Mouse (Mus musculus) forebrain, embryonic 11.5 days (tissue): ENCODE data around the gene Tmprss9. TPM values are rescaled to one million over a fixed set of nuclear protein-coding genes. Genes with fewer than 3 reads are reported as not detected.

Experiments used
- ATAC-seq: fragments of 200-750 bp; cut with Nextera tagmentation; replicated peaks from 2 replicates; pipeline ENCODE4 v1.8.0; 2017; ENCODE audit warnings: moderate TSS enrichment; ENCODE audit not compliant: low FRiP score
- DNase-seq: peaks from one replicate; pipeline ENCODE4 v3.0.0-alpha.2; 2017; ENCODE audit warnings: low spot score
- H3K27ac ChIP-seq: fragments of 300-500 bp; sonication (generic); 2 replicates; pipeline ENCODE4 v1.5.1; 2014; ENCODE audit warnings: low read depth, low read length
- H3K27me3 ChIP-seq: fragments of 300-500 bp; sonication (generic); 2 replicates; pipeline ENCODE4 v1.6.1; 2014; ENCODE audit warnings: mild to moderate bottlenecking, low read length, mixed read lengths; ENCODE audit not compliant: control insufficient read depth, insufficient read depth
- H3K36me3 ChIP-seq: fragments of 300-500 bp; sonication (generic); 2 replicates; pipeline ENCODE4 v1.6.1; 2014; ENCODE audit warnings: mild to moderate bottlenecking, low read length, moderate library complexity, mixed read lengths; ENCODE audit not compliant: control insufficient read depth, insufficient read depth
- H3K4me1 ChIP-seq: fragments of 300-500 bp; sonication (generic); replicated peaks from 2 replicates; pipeline ENCODE4 v1.6.1; 2014; ENCODE audit warnings: low read length, mixed read lengths; ENCODE audit not compliant: control insufficient read depth, insufficient read depth
- H3K4me2 ChIP-seq: fragments of 300-500 bp; sonication (generic); 2 replicates; pipeline ENCODE4 v1.6.1; 2014; ENCODE audit warnings: low read depth, mild to moderate bottlenecking, low read length, moderate library complexity, mixed read lengths; ENCODE audit not compliant: severe bottlenecking
- H3K4me3 ChIP-seq: fragments of 300-500 bp; sonication (generic); 2 replicates; pipeline ENCODE4 v1.5.1; 2014; ENCODE audit warnings: low read depth, low read length
- H3K9ac ChIP-seq: fragments of 300-500 bp; sonication (generic); 2 replicates; pipeline ENCODE4 v1.6.1; 2014; ENCODE audit warnings: low read length
- H3K9me3 ChIP-seq: fragments of 300-500 bp; sonication (generic); 2 replicates; pipeline ENCODE4 v1.6.1; 2016; ENCODE audit warnings: low read length, mixed read lengths; ENCODE audit not compliant: control insufficient read depth
- WGBS: fragments of 180-500 bp; shearing (Covaris S2); extraction: QIAGEN DNeasy Blood & Tissue Kit; methylation state at CpG from one replicate; pipeline ENCODE4 v1.1.7; 2014; 5-methylcytosine and 5-hydroxymethylcytosine counted together
- polyA plus RNA-seq: library from polyadenylated mRNA; unstranded; fragments of >200 nt; fragmentation: Nextera tagmentation; extraction: Ambion mirVana; gene quantifications from 2 replicates; pipeline ENCODE4 v1.2.1, GENCODE M21; 2014

The Tmprss9 gene
- polyA plus RNA-seq, 1 experiment from 2014 or later: 0.08 TPM

DNA sequence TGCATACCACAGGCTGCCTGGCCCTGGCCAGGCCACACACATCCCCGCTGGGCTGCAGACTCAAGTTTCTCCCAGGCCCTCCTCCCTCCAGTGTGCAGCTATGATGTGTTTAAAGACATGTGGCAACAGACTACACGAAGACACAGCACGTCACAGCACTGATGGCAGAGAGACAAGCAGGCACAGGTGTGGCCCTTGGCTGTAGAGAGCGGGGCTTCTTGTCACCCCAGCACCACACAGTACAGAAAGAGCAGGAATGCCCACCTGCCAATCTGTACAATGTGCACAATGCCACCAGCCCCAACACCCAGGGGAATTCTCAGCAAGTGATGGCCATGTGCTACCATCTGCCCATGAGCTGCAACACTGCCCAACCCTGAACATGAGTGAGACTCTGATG lies 39.7 kb downstream of the Tmprss9 start:
- DNase-seq (no peak), ATAC-seq (no peak)
- H3K9me3 ChIP-seq: no peaks in the 10 kb centered on the region
- no peak overlapping the region for H3K4me2 ChIP-seq
- no peak overlapping the region for H3K4me3 ChIP-seq
- H3K4me1 ChIP-seq: no peaks in the 10 kb centered on the region
- H3K27me3 ChIP-seq: no peaks in the 10 kb centered on the region
- peaks cover 9% of the 10 kb centered on the region for H3K36me3 ChIP-seq
- 97% methylated on average over 4 of the region's 4 CpGs for WGBS
- H3K9ac ChIP-seq: no peak overlapping the region
- H3K27ac ChIP-seq: no peak overlapping the region

DNA sequence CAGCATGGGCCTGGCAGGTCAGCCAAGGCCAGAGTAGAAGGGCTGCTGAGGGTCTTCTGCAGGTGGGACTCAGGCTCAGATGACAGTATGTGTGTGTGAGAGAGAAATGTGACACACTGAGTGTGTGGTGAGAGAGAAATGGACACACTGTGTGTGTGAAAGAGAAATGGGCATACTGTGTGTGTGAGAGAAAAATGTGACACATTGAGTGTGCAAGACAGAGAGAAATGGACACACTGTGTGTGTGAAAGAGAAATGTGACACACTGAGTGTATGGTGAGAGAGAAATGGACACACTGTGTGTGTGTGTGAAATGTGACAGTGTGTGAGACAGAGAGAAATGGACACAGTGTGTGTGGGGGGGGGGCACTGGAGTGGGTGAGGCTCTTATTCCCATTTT lies 40.2 kb downstream of the Tmprss9 start:
- no peak for DNase-seq
- Histone ChIP-seq H3K27me3 (no peaks in the 10 kb centered on the region), H3K9me3 (no peaks in the 10 kb centered on the region), H3K4me3 (no peak overlapping the region), H3K27ac (no peak overlapping the region), H3K4me2 (no peak overlapping the region), H3K9ac (no peak overlapping the region), H3K4me1 (no peaks in the 10 kb centered on the region), H3K36me3 (peaks cover 7% of the 10 kb centered on the region)
- no peak for ATAC-seq

- ATAC-seq (no peak), DNase-seq (no peak)
- H3K27ac ChIP-seq: no peak overlapping the region
- no peak overlapping the region for H3K4me2 ChIP-seq
- H3K9me3 ChIP-seq: no peaks in the 10 kb centered on the region
- peaks cover 5% of the 10 kb centered on the region for H3K4me1 ChIP-seq
- H3K9ac ChIP-seq: no peak overlapping the region
- no peaks in the 10 kb centered on the region; the same call in 1 of the 2 replicates for H3K36me3 ChIP-seq
- 91% methylated on average over 7 of the region's 8 CpGs for WGBS
- no peaks in the 10 kb centered on the region for H3K27me3 ChIP-seq
- H3K4me3 ChIP-seq: no peak overlapping the region
These were observed 41.8 kb downstream of the Tmprss9 start for GRCm38 (mm10) chr10:80913364-80914011.

GRCm38 (mm10) chr10:80914253-80914656 lies 42.6 kb downstream of the Tmprss9 start:
- no peak overlapping the region for H3K27ac ChIP-seq
- no peak overlapping the region for H3K9ac ChIP-seq
- 88% methylated on average over 5 of the region's 5 CpGs for WGBS
- ATAC-seq (no peak), DNase-seq (no peak)
- peaks cover 7% of the 10 kb centered on the region for H3K4me1 ChIP-seq
- no peaks in the 10 kb centered on the region for H3K27me3 ChIP-seq
- H3K4me3 ChIP-seq: no peak overlapping the region
- H3K9me3 ChIP-seq: no peaks in the 10 kb centered on the region
- H3K4me2 ChIP-seq: no peak overlapping the region
- no peaks in the 10 kb centered on the region; the same call in 1 of the 2 replicates for H3K36me3 ChIP-seq

GRCm38 (mm10) chr10:80915260-80915659 lies 43.6 kb downstream of the Tmprss9 start:
- no peak overlapping the region for H3K4me2 ChIP-seq
- H3K36me3 ChIP-seq: no peaks in the 10 kb centered on the region
- H3K4me3 ChIP-seq: no peak overlapping the region
- H3K9me3 ChIP-seq: no peaks in the 10 kb centered on the region
- H3K27me3 ChIP-seq: no peaks in the 10 kb centered on the region
- DNase-seq (no peak), ATAC-seq (no peak)
- peaks cover 7% of the 10 kb centered on the region for H3K4me1 ChIP-seq
- no peak overlapping the region for H3K9ac ChIP-seq
- WGBS: 88% methylated on average over 2 of the region's 2 CpGs
- no peak overlapping the region for H3K27ac ChIP-seq

- 91% methylated on average over 4 of the region's 4 CpGs for WGBS
- Histone ChIP-seq H3K4me2 (no peak overlapping the region), H3K9ac (no peak overlapping the region), H3K27ac (no peak overlapping the region), H3K4me1 (peaks cover 7% of the 10 kb centered on the region), H3K4me3 (no peak overlapping the region), H3K27me3 (no peaks in the 10 kb centered on the region), H3K36me3 (no peaks in the 10 kb centered on the region), H3K9me3 (no peaks in the 10 kb centered on the region)
- DNase-seq (no peak), ATAC-seq (no peak)
These were observed 44.1 kb downstream of the Tmprss9 start for GRCm38 (mm10) chr10:80915736-80916135.

GRCm38 (mm10) chr10:80917336-80917778 lies 45.7 kb downstream of the Tmprss9 start:
- Histone ChIP-seq H3K36me3 (no peaks in the 10 kb centered on the region), H3K9ac (peak overlapping the region; percentile 94), H3K27ac (peak overlapping the region; percentile 57; the same call in 1 of the 2 replicates), H3K4me2 (peak overlapping the region; percentile 99), H3K27me3 (no peaks in the 10 kb centered on the region), H3K4me1 (peaks cover 9% of the 10 kb centered on the region), H3K9me3 (no peaks in the 10 kb centered on the region), H3K4me3 (peak overlapping the region; percentile 79)
- DNase-seq (peak; percentile 63), ATAC-seq (peak; percentile 51)
- 2% methylated on average over 15 of the region's 15 CpGs for WGBS

- H3K27me3 ChIP-seq: no peaks in the 10 kb centered on the region
- ATAC-seq (peak; percentile 77), DNase-seq (peak; percentile 85)
- H3K27ac ChIP-seq: peak within 1 kb of the TSS; percentile 57; the same call in 1 of the 2 replicates
- no peaks in the 10 kb centered on the region for H3K36me3 ChIP-seq
- under 1% methylated on average over 52 of the region's 61 CpGs for WGBS
- H3K4me1 ChIP-seq: peaks cover 9% of the 10 kb centered on the region
- peak within 1 kb of the TSS; percentile 99 for H3K4me2 ChIP-seq
- peak within 1 kb of the TSS; percentile 79 for H3K4me3 ChIP-seq
- H3K9ac ChIP-seq: peak within 1 kb of the TSS; percentile 94
- no peaks in the 10 kb centered on the region for H3K9me3 ChIP-seq
These were observed 46.3 kb downstream of the Tmprss9 start, which contains the start of gene Lmnb2 for GRCm38 (mm10) chr10:80917779-80918434. Gene Lmnb2, minus strand, starts transcription at chr10:80918245.
